Mouse (Mus musculus) ovary, postnatal 36 days (tissue): Measurements from ENCODE around the gene Fam13c.
A peak's percentile ranks its signal among the peaks of the same experiment; 100 is the strongest.

Experiments used
- DNase-seq: peaks from one replicate; pipeline ENCODE4 v3.0.0; 2022; ENCODE audit warnings: low spot score, mixed read lengths

Gene Fam13c

DNA sequence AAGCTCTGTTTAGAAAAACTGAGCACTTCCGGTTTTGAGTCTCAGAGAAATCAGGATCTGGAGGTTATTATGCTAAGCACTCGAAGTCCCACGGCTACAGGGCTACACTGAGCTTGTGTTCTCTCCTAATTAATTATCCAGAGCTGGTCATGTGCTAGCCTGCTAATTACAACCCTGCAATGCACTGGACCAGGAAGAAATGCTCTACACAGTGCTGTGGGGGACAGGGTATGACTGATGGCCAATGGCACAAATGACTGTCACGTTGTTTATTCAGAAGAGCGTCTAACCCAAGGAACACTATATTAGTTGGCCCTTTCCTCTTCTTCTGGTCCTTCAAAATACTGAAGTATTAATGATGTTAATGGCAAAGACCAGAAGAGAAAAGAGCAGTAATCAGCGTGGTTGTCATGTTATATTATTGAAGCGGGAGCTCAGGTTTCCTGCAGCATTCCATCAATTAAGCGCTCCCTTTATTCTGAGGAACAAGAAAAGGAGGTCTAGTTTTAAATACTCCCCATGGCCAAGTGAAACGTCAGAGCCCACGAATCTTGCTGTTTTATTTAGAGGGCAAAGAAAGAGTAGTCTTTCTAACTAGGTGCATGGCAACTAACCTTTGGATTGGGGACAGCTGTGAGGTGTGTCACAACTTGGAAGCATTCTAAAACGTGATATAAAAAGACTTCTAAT lies 18.4 kb downstream of the Fam13c start:
- no peak for DNase-seq

DNA sequence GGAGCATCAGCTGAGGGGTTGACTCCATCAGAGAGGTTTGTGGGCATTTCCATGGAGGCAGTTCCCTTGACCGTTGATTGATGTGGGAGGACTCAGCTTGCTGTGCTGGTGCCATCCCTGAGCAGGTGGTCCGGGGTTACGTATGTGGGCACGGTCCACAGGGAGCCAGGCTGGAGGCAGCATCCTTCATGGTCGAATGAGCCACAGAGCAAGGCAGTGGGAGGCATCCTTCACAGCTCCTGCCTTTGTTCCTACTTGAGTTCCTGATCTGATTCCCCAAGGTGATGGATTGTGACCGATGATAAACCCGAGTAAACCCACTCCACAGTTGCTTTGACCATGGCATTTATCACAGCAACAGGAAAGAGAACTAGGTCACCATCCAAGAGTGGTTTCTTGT lies 25.4 kb downstream of the Fam13c start:
- DNase-seq = no peak

DNA sequence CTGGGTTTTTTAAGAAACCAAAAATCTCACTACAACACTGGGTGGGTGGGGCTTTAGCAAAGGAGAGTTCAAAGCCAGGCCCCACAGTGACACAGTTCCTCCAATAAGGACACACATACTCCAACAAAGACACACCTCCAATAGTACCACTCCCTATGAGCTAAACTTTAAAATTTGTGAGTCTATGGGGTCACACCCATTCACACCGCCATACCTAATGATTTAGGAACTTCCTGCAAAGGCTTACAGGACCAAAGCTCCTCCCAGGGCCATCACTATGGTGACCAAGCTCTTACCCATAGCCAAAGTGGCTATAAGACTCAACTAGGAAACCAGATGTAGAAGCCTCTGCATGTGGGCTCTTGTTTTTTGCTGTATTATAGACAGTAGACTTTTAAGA lies 30.6 kb downstream of the Fam13c start:
- DNase-seq = no peak

- no peak for DNase-seq
These were observed 37.5 kb downstream of the Fam13c start for GRCm38 (mm10) chr10:70477741-70478145.

DNA sequence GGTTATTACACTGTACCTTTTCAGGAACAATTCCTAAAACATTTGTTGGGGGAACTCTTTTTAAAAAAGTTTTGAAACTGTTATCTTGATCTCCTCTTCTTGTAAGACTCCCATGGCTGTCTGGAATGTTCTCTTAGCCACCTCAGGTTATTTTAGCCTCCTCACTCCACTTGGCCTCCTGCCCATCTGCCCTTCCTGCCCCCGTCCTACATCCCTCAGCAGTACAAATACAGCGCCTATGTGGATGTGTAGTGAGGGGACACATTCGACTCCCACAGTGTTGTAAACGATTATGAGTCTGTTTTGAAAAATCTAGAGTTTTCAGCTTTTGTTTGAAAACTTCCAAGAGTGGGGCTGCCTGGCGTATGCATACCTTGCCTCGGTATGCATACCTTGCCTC lies 43.5 kb downstream of the Fam13c start:
- DNase-seq = no peak

- no peak for DNase-seq
These were observed 44.4 kb downstream of the Fam13c start for GRCm38 (mm10) chr10:70484568-70485286.

DNA sequence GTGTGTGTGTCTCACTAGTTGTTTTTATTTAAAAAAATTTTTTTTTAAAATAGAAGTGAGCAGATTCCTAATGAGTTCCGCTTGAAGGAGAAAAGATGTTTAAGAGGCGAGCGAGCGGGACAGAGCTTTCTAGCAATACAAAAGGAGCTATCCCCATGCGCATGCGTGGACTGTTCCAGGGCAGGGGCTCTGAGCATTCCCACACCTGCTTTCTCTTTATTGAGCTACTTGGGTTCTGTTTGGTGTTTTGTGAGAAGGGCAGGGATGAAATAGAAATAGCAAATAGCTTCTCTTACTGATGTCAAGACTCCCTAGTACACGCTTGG lies 45.0 kb downstream of the Fam13c start:
- peak; percentile 18 for DNase-seq

- DNase-seq = no peak
These were observed 46.4 kb downstream of the Fam13c start for GRCm38 (mm10) chr10:70486651-70487050.

DNA sequence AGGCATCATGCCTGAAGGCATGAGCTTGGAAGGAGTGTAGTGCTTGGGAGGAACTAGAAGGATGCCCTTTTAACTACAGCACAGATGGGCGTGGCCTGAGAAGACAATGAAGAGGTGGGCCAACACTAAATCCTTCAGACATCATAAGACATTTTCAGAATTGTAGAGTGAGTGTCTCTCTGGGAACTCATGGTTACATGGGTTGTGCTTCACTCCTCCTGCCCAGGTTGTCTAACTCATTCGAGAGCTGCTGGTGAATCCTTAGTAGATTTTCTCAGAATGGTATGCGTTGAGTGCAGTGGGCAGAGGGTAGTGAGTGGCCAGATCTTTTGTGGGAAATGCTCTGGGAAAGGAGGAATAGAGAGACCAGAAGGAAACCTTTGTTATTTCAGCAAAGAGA lies 53.6 kb downstream of the Fam13c start:
- no peak for DNase-seq

GRCm38 (mm10) chr10:70494441-70494840 lies 54.2 kb downstream of the Fam13c start:
- DNase-seq = no peak

GRCm38 (mm10) chr10:70495106-70496104 lies 55.1 kb downstream of the Fam13c start:
- DNase-seq = no peak

GRCm38 (mm10) chr10:70496938-70497337 lies 56.7 kb downstream of the Fam13c start:
- no peak for DNase-seq

DNA sequence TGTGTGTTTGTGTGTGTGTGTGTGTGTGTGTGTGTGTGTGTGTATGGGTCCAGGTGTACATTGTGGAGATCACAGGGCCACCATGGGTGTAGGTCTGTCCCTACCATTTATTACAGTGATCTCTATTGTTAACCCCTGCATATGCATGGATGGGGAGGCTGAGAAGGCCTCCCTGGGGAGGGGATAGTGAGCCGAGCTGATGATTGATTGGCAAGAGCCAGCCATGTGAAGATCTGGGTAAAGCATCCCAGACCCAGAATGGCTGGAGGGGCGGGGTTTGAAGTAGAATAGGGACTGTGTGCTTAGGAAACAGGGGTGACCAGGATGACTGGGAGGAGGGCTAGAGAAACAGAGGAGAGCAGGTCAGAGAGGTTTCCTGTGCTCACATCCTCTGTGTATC lies 58.0 kb downstream of the Fam13c start:
- no peak for DNase-seq

GRCm38 (mm10) chr10:70499246-70499645 lies 59.0 kb downstream of the Fam13c start:
- DNase-seq = no peak

- no peak for DNase-seq
These were observed 64.6 kb downstream of the Fam13c start for GRCm38 (mm10) chr10:70504871-70505270.

GRCm38 (mm10) chr10:70505395-70505794 lies 65.1 kb downstream of the Fam13c start:
- no peak for DNase-seq

DNA sequence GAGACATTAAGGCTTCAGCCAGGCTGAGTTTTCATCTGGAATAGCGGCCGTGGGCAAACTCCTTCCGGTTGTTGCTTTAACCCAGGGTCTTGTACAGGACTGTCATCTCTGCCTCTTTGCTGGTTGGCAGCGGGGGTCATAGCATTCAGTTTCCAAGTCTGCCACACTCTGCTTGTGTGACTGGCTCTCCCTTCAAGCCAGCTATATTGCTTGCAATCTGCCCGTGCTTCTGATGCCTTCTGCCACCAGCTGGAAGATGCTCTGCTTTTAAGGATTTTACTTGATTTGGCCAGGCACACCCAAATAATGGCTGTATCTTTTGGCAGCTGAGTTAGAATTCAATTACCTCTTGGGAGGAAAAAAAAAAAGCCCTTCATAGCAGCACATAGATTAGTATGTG lies 65.6 kb downstream of the Fam13c start:
- no peak for DNase-seq

- DNase-seq = peak; percentile 9
These were observed 66.4 kb downstream of the Fam13c start for GRCm38 (mm10) chr10:70506499-70507168.

- no peak for DNase-seq
These were observed 67.6 kb downstream of the Fam13c start for GRCm38 (mm10) chr10:70507880-70508279.

DNA sequence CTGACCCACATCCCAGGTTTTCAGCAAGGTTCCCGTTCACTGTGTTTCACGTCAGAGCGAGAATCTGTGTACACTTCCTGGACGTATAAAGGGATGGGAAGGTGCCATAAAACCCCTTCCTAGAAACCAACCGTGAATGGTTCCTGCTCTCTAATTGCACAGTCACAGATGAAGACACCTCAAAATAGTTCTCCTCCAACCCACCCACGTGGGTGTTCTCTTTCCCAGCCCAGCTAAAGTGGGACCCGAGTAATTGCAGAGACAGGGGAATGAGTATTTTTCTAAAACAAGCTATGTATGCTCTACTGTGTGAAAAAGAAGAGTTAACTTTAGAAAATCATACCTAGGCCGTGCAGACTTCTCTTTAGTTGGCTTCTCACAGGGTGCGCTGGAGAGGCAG lies 74.6 kb downstream of the Fam13c start:
- no peak for DNase-seq

GRCm38 (mm10) chr10:70516661-70517060 lies 76.4 kb downstream of the Fam13c start:
- DNase-seq = no peak

DNA sequence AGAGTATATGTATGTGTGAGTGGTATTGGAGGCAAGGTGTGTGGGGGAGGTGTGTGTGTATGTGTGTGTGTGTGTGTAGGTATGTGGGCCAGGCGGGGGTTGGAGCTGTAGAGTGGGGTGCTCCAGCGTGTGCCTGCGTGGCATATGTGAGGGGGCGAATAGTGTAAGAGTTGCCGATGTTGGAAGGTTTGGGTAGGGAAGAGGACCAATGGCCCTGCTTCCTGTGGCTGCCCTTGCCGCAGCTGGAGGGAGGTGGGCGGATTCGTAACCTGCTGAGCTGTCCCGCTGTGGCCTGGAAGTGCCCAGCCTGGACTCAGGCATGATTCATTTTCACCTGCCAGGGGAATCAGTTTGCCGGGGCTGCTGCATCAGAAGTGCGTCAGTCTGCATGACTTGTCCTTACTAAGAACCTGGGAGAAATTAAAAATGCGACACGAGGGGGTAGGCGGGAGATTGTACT lies 79.4 kb downstream of the Fam13c start:
- DNase-seq = no peak
